Mouse (Mus musculus) midbrain, embryonic 14.5 days (tissue): ENCODE data around the gene Oosp1. TPM values are rescaled to one million over a fixed set of nuclear protein-coding genes. Genes with fewer than 3 reads are reported as not detected.

Experiments used
- ATAC-seq: fragments of 200-750 bp; cut with Nextera tagmentation; 2 replicates; pipeline ENCODE4 v1.8.0; 2017; ENCODE audit warnings: moderate number of reproducible peaks, moderate library complexity; ENCODE audit not compliant: low FRiP score, low TSS enrichment
- DNase-seq: peaks from one replicate; pipeline ENCODE4 v3.0.0-alpha.2; 2015
- H3K27ac ChIP-seq: fragments of 300-500 bp; sonication (generic); replicated peaks from 2 replicates; pipeline ENCODE4 v1.5.1; 2014; ENCODE audit warnings: mild to moderate bottlenecking, low read depth, low read length, moderate library complexity
- H3K27me3 ChIP-seq: fragments of 300-500 bp; sonication (generic); 2 replicates; pipeline ENCODE4 v1.6.1; 2014; ENCODE audit warnings: low read length, control low read depth, mixed read lengths; ENCODE audit not compliant: control insufficient read depth, insufficient read depth
- H3K36me3 ChIP-seq: fragments of 300-500 bp; sonication (generic); 2 replicates; pipeline ENCODE4 v1.6.1; 2014; ENCODE audit warnings: low read length, control low read depth; ENCODE audit not compliant: control insufficient read depth, insufficient read depth
- H3K4me1 ChIP-seq: fragments of 300-500 bp; sonication (generic); 2 replicates; pipeline ENCODE4 v1.6.1; 2014; ENCODE audit warnings: mild to moderate bottlenecking, antibody characterized with exemption, low read length, control low read depth; ENCODE audit not compliant: control insufficient read depth, insufficient read depth
- H3K4me2 ChIP-seq: fragments of 300-500 bp; sonication (generic); 2 replicates; pipeline ENCODE4 v1.6.1; 2014; ENCODE audit warnings: mild to moderate bottlenecking, low read length, moderate library complexity
- H3K4me3 ChIP-seq: fragments of 300-500 bp; sonication (generic); replicated peaks from 2 replicates; pipeline ENCODE4 v1.5.1; 2014; ENCODE audit warnings: low read depth, low read length
- H3K9ac ChIP-seq: fragments of 300-500 bp; sonication (generic); replicated peaks from 2 replicates; pipeline ENCODE4 v1.6.1; 2014; ENCODE audit warnings: mild to moderate bottlenecking, low read length, moderate library complexity
- H3K9me3 ChIP-seq: fragments of 300-500 bp; sonication (generic); 2 replicates; pipeline ENCODE4 v1.6.1; 2016; ENCODE audit warnings: low read length, control low read depth, mixed read lengths; ENCODE audit not compliant: control insufficient read depth
- WGBS: fragments of 180-500 bp; shearing (Covaris S2); extraction: QIAGEN DNeasy Blood & Tissue Kit; methylation state at CpG from one replicate; pipeline ENCODE4 v1.1.7; 2014; 5-methylcytosine and 5-hydroxymethylcytosine counted together
- polyA plus RNA-seq: library from polyadenylated mRNA; unstranded; fragments of >200 nt; fragmentation: Nextera tagmentation; extraction: Ambion mirVana; gene quantifications from 2 replicates; pipeline ENCODE4 v1.2.1, GENCODE M21; 2014

Oosp1 gene
- polyA plus RNA-seq: not detected in 2 replicates

GRCm38 (mm10) chr19:11690839-11691238, at the start of gene Oosp1:
Gene Oosp1, minus strand, starts transcription at chr19:11691150.
- Histone ChIP-seq H3K36me3 (no peaks in the 10 kb centered on the region), H3K4me3 (no peak within 1 kb of the TSS), H3K9ac (no peak within 1 kb of the TSS), H3K27ac (no peak within 1 kb of the TSS), H3K4me1 (no peaks in the 10 kb centered on the region), H3K9me3 (no peaks in the 10 kb centered on the region), H3K27me3 (no peaks in the 10 kb centered on the region), H3K4me2 (no peak within 1 kb of the TSS)
- 75% methylated on average over 5 of the region's 5 CpGs for WGBS
- no peak for DNase-seq
- no peak for ATAC-seq

- Histone ChIP-seq H3K9ac (no peak overlapping the region), H3K27me3 (no peaks in the 10 kb centered on the region), H3K27ac (no peak overlapping the region), H3K4me1 (no peaks in the 10 kb centered on the region), H3K9me3 (no peaks in the 10 kb centered on the region), H3K36me3 (no peaks in the 10 kb centered on the region), H3K4me2 (no peak overlapping the region), H3K4me3 (no peak overlapping the region)
- DNase-seq: no peak
- ATAC-seq: no peak
- 43% methylated on average over 1 of the region's 1 CpGs for WGBS
Observed at GRCm38 (mm10) chr19:11736455-11736854, 45.5 kb upstream of the Oosp1 start.

- WGBS: 76% methylated on average over 1 of the region's 1 CpGs
- no peaks in the 10 kb centered on the region for H3K36me3 ChIP-seq
Observed at GRCm38 (mm10) chr19:11730278-11730677, 39.3 kb upstream of the Oosp1 start.

GRCm38 (mm10) chr19:11727304-11727703, 36.4 kb upstream of the Oosp1 start:
- DNase-seq (no peak), ATAC-seq (no peak)
- 91% methylated on average over 5 of the region's 5 CpGs for WGBS
- Histone ChIP-seq H3K36me3 (no peaks in the 10 kb centered on the region), H3K4me1 (no peaks in the 10 kb centered on the region), H3K4me2 (no peak overlapping the region), H3K9ac (no peak overlapping the region), H3K9me3 (no peaks in the 10 kb centered on the region), H3K4me3 (no peak overlapping the region), H3K27me3 (no peaks in the 10 kb centered on the region), H3K27ac (no peak overlapping the region)

More at GRCm38 (mm10) chr19:11730278-11730677, 39.3 kb upstream of the Oosp1 start:
- no peaks in the 10 kb centered on the region for H3K9me3 ChIP-seq
- H3K27ac ChIP-seq: no peak overlapping the region
- DNase-seq (no peak), ATAC-seq (no peak)
- H3K9ac ChIP-seq: no peak overlapping the region
- H3K27me3 ChIP-seq: no peaks in the 10 kb centered on the region
- H3K4me3 ChIP-seq: no peak overlapping the region
- H3K4me1 ChIP-seq: no peaks in the 10 kb centered on the region
- H3K4me2 ChIP-seq: no peak overlapping the region

- no peaks in the 10 kb centered on the region for H3K4me1 ChIP-seq
- no peak overlapping the region for H3K9ac ChIP-seq
- WGBS: 89% methylated on average over 2 of the region's 2 CpGs
- DNase-seq (no peak), ATAC-seq (no peak)
- H3K4me2 ChIP-seq: no peak overlapping the region
- no peaks in the 10 kb centered on the region for H3K27me3 ChIP-seq
- H3K27ac ChIP-seq: no peak overlapping the region
- no peak overlapping the region for H3K4me3 ChIP-seq
- no peaks in the 10 kb centered on the region for H3K36me3 ChIP-seq
- H3K9me3 ChIP-seq: no peaks in the 10 kb centered on the region
Observed at GRCm38 (mm10) chr19:11725915-11726314, 35.0 kb upstream of the Oosp1 start.

- H3K27ac ChIP-seq: no peak overlapping the region
- H3K4me3 ChIP-seq: no peak overlapping the region
- 83% methylated on average over 6 of the region's 6 CpGs for WGBS
- H3K4me1 ChIP-seq: no peaks in the 10 kb centered on the region
- H3K36me3 ChIP-seq: no peaks in the 10 kb centered on the region
- no peak overlapping the region for H3K4me2 ChIP-seq
- no peaks in the 10 kb centered on the region for H3K9me3 ChIP-seq
- ATAC-seq: no peak
- H3K27me3 ChIP-seq: no peaks in the 10 kb centered on the region
- H3K9ac ChIP-seq: no peak overlapping the region
- DNase-seq: no peak
Observed at GRCm38 (mm10) chr19:11724275-11724674, 33.3 kb upstream of the Oosp1 start.

- DNase-seq (no peak), ATAC-seq (no peak)
- Histone ChIP-seq H3K27ac (no peak overlapping the region), H3K4me3 (no peak overlapping the region), H3K36me3 (no peaks in the 10 kb centered on the region), H3K9ac (no peak overlapping the region), H3K4me1 (no peaks in the 10 kb centered on the region), H3K4me2 (no peak overlapping the region), H3K27me3 (no peaks in the 10 kb centered on the region), H3K9me3 (no peaks in the 10 kb centered on the region)
- 94% methylated on average over 2 of the region's 2 CpGs for WGBS
Observed at GRCm38 (mm10) chr19:11723870-11724269, 32.9 kb upstream of the Oosp1 start.

- Histone ChIP-seq H3K4me3 (no peak overlapping the region), H3K4me2 (no peak overlapping the region), H3K27ac (no peak overlapping the region), H3K9me3 (no peaks in the 10 kb centered on the region), H3K4me1 (no peaks in the 10 kb centered on the region), H3K27me3 (no peaks in the 10 kb centered on the region), H3K36me3 (no peaks in the 10 kb centered on the region), H3K9ac (no peak overlapping the region)
- WGBS: 93% methylated on average over 3 of the region's 3 CpGs
- ATAC-seq: no peak
- DNase-seq: no peak
Observed at GRCm38 (mm10) chr19:11720071-11720470, 29.1 kb upstream of the Oosp1 start.

GRCm38 (mm10) chr19:11712451-11712850, 21.5 kb upstream of the Oosp1 start:
- H3K27me3 ChIP-seq: no peaks in the 10 kb centered on the region

More at GRCm38 (mm10) chr19:11712451-11712850, 21.5 kb upstream of the Oosp1 start:
- ATAC-seq (no peak), DNase-seq (no peak)
- Histone ChIP-seq H3K27ac (no peak overlapping the region), H3K36me3 (no peaks in the 10 kb centered on the region), H3K9me3 (no peaks in the 10 kb centered on the region), H3K4me1 (no peaks in the 10 kb centered on the region), H3K4me3 (no peak overlapping the region), H3K9ac (no peak overlapping the region), H3K4me2 (no peak overlapping the region)
- 84% methylated on average over 4 of the region's 4 CpGs for whole genome bisulfite sequencing
